Mouse (Mus musculus) yolk sac, embryonic 10.5 days (tissue): Measurements from ENCODE around the gene Hoxb4.

Experiments
- DNase-seq: peaks from one replicate; pipeline ENCODE4 v3.0.0-alpha.2; 2017; ENCODE audit warnings: low spot score

The Hoxb4 gene

DNA sequence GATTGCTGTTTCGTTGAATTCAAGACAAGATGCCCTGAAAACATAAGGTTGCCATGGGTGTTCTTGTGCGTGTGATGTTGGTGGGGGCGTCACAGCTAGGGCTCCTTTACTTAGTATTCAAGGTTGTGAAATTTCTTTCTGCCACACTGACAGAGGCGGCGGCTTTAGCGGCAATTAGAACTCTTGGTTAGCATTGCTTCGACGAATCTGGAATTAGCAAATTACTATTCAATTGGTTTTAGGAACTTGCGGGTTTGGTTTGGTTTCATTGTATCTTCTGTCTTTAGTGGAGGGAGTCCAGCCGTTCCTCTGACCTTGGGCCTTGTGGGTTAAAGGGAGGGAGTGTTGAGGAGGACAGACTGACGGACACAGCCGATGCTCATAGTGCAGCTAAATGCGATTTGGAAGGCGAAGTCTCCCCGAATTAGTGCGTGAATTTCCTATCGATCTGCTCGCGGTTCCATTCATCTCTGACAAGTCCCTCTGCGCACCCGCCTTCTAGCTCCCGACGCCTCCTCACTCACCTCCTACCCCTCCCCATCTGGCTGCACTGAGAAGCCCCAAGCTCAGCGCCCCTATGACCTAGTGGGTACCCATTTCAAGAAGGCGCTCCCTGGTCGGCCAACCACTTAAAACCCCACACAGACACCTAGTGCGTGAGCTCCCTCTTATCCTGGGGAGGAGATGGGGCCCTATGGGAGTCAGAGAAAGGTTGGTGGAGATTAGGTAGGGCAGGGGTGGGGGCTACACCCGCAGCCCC lies at the start of gene Hoxb4:
Gene Hoxb4 (plus strand): TSS at position 660 of the 760 bp plus-strand sequence.
- no peak for DNase-seq

DNA sequence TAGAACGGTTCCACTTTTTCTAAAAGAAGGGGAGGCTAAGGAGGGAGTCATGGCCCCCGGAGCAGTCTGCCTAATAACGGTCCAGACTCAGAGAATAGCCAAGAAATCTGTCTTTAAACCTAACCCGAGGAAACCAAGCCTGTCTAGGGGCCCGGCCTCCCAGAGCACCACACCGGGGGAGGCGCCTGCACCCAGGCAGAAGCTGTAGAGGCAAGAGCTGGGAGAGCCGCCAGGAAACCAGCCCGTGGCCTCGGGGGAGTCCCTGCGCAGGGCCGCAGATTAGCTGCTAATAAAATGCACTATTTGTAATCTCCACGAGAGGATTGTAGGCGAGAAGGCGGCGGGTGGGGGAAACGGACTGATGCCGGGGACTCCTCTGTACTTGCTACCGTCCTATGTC lies 48.2 kb upstream of the Hoxb4 start:
- DNase-seq: no peak

DNA sequence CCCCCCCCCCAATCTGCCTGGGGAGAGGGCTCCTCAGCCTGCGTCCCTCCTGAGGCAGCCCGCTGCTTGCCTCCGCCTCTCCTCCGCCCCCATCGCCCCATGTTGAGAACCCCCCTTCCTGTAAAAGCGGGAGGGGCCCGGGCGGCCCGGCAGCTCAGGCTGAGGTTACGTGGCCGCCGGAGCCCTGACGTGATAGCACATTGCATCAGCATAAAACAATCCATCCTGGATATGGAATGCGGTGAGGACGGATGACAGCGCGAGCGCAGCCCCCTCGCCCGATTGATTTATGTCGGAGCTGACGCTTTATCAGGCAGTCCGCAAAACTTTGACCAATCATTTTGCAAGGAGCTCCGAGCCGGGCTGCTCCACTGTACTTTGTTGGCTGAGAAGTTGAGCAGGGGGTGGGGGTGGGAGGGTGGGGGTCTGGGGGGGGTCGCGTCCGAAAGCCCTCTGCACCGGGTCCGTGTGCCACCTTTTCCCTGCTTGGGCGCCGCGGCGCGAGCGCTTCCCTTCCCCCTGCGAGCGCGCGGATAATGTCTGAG lies 47.0 kb upstream of the Hoxb4 start, which contains the start of gene Hoxb9:
Gene Hoxb9 (plus strand): TSS at position 462 of the 545 bp plus-strand sequence.
- DNase-seq: peak; percentile 71

DNA sequence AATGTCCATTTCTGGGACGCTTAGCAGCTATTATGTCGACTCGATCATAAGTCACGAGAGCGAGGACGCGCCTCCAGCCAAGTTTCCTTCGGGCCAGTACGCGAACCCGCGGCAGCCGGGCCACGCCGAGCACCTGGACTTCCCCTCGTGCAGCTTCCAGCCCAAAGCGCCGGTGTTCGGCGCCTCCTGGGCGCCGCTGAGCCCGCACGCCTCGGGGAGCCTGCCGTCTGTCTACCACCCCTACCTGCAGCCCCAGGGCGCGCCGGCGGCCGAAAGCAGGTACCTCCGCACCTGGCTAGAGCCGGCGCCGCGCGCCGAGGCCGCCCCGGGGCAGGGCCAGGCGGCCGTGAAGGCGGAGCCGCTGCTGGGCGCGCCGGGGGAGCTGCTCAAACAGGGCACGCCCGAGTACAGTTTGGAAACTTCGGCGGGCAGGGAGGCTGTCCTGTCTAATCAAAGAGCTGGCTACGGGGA lies 46.5 kb upstream of the Hoxb4 start:
- DNase-seq: peak; percentile 50

DNA sequence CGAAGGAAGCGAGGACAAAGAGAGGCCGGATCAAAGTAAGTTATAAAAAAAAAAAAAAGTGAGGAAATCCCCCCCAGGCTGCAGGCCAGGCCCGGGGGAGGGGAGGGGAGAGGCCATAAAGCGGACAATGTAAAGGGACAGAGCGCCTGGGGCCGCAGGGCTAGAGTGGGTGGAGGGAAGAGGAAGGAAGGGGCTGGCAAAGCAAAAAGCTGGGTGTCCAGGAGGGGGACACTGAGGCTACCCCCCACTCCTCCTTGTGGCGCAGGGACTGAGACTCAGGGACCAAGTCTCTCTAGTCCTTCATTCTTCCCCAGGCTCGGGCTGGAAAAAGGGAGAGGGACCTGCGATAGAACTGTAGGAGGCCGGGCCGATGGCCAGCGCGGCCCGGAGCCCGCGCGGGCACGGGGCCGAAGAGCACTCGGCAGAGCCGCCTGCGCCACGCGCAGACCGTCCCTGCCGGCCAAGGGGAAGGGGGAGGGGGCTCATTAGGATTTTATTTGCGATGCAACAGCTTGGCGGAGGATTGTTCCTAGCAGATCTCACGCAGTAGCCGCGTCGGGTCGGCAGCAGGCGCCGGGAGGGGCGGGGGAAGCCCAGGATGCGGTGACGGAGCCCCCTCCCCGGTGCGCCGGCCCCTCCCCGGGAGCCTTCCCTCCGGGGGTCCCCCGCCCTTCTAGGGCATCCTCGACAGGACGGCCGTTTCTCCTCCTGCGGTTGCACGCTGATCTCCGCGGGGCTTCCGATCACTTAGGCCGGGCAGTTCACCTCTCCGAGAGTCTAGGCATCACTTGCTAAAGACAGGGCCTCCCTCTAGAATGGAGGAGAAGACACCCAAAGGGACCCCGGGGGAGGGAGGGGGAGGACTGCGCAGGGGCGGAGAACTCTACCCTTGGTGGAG lies 45.8 kb upstream of the Hoxb4 start:
- peak; percentile 53 for DNase-seq

DNA sequence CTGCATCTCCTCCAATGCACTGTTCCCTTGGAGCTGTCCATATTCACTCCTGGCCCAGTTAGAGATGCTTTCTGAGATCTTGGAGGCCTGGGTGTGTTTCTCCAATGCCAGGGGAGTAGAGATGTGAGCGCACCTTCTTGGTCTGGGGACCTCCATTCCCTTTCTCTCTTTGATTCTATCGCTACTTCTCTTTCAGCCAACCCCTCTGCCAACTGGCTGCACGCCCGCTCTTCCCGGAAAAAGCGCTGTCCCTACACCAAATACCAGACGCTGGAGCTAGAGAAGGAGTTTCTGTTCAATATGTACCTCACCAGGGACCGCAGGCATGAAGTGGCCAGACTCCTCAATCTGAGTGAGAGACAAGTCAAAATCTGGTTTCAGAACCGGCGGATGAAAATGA lies 43.6 kb upstream of the Hoxb4 start:
- no peak for DNase-seq

DNA sequence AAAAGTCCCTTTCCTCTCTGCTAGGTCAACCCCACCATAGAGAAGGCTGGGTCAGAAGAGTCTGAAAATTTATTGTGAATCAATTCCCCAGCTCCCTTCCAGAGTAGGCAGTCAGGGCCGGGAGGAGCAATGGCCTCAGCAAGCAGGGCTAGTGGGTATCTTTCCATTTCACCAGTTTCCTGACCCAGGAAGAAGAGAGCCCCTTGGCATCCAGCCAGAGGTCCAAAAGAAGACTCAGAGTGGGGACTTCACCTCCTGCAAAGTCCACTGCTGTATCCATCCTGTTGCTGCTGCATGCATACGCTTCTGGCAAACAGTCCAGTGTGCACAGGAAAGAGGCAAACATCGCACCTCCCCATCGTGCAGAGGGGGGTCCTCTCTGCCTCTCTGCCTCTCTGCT lies 42.2 kb upstream of the Hoxb4 start:
- no peak for DNase-seq

DNA sequence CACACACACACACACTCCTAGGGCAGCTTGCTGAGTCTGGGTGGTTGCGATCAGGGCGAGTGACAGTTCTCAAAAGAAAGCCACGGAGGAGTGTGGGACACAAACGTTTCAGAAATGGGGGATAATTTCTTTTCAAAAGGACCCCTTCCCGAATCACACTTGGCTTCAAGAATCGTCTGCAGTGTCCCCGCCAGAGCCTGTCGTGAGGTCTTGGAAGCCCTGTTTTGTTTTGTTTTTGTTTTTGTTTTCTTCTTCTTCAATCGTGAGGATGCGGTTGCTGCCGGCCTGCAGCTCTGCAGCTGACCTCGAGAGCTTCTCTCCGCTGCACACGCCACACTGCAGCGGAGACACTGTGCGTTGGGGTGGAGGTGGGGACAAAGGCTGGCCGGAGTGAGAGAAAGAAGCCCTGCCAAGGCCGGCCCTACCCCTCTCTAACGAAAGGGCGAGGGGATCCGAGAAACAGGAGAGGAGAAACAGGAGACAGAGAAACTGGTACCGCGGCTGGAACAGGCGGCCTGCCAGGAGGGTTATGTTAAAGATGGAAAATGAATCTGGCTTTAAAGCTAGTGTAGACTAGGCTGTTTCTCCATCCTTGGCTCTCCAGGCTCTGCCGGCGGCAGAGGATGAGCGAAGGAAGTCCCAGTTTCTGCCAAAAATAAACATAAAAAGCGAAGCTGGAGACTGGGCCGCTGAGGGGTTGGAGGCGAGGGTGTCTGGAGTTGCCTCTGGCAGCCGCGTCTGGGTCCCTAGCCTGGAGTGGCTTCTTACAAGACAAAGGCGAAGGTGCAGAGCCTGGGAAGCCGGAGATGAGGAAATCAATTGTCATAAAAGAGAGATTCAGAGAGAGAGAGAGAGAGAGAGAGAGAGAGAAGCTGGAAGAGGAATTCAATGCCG lies 40.7 kb upstream of the Hoxb4 start:
- no peak for DNase-seq

DNA sequence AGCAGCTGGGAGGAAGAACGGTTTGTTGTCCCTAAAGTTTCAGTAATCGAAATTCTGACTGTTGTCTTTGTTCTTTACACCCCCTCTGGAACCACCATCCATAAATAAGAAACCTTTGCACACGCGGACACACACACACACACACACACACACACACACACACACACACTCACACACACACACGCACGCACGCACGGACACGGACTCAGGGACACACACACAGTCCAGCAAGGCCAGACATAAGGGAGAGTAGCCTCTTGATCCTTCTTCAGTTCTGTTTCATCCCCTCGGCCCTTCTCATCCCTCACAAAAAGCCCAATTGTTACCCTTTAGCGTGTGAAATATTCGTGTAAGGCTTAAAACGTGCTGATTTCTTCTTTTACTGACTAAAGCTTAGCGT lies 39.7 kb upstream of the Hoxb4 start:
- DNase-seq: no peak

DNA sequence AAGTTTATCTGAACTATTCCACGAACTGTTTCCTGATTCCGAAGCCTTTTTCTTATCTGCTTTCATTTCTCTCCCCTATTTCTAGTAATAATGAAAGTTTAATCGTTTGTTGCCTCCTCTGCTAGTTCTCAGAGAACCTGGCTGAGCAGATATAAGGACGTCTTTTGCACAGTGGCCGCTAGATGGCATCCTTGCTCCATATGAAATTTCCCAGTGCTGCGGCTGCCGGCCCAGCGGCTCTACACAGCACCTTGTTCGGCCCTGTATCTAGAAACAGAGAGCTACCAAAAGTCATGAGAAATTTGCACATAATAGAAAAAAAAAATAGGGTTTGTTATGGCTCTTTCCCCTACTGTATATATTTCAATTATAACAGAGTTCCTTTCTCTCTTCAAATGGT lies 39.3 kb upstream of the Hoxb4 start:
- no peak for DNase-seq

DNA sequence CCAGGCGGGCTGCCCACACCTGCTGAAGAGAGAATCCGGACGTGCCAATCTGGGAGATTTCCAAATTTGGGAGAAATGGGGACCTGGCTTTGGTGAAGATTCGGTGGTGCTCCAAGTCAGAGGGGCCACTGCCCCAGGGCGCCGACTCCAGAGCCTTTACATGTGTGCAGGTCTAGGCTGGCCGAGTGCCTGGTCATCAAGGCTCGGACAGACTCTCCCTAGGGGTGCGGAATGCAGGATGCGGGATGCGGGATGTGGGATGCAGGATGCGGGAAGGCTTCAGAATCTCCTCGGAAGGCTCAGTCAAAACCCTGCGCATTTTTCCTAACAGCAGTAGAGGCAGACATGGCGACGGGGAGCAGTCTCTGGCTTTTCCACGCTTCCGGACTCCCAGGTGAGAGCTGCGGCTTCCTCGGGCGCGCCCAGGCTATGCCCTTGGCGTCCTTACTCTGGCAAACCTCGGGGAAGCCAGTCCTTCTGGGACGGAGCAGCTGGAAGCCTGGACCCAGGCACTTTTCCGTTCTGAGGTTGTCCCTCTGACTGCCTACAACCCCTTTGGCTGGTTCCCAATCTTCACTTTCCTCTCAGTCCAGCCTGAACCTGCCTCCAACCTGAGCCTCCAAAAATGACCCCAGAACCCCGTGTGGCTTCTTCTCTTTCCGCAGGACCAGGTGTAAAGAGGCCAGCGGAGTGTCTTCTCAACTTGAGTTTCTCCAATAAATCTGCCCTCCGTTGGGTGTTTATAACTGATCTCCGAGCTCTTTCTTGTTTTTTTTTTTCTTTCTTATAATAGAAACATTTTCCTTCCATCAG lies 38.4 kb upstream of the Hoxb4 start:
- no peak for DNase-seq

DNA sequence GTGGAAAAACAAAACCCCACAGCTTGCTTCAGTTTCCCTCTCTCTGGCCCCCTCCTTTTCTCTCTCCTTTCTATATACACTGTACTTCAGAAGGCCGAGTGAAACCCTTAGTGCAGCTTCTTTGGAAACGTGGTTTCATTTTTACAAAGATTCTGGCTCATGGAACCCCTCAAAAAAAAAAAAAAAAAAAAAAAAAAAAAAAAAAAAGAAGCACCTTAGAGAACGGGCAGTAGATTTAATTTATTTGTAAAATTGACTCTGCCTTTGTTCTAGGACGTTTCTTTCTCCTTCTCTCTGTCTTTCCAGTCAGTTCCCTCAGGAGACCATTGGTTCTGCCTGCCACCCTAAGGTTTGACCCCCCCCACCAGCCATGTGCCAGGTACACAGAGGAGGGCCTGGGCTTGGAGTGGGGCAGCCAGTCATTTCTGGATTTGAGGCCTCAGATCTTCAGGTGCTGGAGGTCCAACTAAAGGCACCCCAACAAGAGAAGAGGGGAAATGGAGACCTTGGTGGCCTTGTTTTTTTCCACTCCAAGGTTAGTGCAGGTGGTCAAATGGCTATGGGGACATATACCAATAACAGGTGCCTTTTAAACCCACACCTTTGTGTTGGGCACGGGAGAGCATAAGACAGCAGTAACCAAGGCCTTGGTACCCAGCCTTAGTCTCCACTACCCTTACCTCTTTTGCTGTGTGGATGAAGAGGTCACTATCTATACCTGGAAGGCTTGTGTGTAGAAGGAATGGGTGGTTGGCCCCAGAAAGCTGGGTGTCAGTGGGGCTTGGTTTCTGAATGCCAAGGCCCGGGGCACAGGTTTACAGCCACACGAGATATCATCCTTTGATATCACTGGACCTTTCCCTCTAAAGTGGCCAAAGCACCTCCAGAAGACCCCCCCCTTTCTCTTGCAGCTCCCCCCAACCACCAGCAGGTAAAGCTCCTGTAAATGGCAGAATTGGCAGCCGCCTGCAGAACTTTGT lies 37.4 kb upstream of the Hoxb4 start:
- DNase-seq: no peak

DNA sequence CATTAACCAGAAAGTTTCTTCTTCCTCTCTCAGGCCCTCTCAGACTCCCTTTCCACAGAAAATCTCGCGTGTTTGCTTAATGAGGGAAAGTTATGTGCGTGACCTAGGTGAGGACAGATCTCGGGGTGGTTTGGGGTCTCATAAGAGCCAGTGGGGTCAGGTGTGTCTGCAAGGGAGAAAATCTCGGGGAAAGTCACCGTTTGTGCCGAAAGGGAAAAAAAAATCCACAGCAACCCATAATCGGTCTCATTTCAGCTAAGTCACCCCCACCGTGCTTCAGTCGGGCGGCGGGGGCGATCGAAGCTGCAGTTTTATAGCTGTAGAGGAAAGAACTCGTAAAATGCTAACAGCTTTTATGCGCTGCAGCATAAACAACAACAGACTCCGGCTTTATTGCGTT lies 36.7 kb upstream of the Hoxb4 start:
- no peak for DNase-seq

DNA sequence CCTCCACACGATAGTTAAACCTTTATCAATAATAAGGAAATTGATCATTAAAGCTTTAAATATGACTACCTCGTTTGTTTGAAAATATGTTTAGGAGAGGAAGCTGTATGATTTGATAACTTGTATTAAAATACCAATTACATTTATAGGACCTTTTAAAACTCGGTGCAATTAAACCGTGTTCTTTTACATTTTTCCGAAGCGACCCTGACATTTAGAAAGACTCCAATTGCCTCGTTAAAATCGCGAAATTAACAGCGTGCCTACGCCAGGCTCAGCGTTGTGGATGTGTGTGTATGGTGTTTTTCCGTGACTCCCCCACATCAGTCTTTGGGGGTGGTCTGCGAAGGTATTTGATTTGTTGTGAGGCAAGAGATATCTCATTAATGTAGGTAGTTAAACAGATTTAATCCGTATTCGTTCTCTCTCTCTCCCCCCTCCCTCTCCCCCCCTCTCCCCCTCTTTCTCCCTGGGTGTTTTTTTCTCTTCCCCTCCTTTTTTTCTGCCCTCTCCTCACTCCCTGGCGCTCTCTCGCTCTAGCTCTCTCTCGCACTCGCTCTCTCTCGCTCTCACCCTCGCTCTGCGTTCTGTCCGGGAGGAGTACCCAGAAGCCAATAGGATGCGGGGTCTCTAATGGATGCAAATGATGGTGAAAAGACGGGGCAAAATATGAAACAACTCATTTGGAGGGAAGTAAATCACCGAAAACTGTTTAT lies 36.1 kb upstream of the Hoxb4 start, which contains the start of gene Hoxb8:
Gene Hoxb8 (plus strand): TSS at position 51 of the 716 bp plus-strand sequence.
- DNase-seq: no peak

DNA sequence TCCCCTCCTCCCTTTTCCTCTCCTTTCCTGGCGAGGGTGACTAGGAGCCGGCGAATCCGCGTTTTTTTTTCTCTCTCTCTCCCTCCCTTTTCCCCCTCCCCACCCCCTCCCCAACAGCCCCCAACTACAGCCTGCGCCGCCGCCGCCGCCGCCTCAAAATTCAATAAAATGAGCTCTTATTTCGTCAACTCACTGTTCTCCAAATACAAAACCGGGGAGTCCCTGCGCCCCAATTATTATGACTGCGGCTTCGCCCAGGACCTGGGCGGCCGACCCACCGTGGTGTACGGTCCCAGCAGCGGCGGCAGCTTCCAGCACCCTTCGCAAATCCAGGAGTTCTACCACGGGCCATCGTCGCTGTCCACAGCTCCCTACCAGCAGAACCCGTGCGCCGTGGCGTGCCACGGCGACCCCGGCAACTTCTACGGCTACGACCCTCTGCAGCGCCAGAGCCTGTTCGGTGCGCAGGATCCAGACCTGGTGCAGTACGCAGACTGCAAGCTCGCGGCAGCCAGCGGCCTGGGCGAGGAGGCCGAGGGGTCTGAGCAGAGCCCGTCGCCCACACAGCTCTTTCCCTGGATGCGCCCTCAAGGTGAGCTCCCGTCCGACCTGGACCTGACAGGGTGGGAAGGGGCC lies 35.2 kb upstream of the Hoxb4 start:
- peak; percentile 56 for DNase-seq

DNA sequence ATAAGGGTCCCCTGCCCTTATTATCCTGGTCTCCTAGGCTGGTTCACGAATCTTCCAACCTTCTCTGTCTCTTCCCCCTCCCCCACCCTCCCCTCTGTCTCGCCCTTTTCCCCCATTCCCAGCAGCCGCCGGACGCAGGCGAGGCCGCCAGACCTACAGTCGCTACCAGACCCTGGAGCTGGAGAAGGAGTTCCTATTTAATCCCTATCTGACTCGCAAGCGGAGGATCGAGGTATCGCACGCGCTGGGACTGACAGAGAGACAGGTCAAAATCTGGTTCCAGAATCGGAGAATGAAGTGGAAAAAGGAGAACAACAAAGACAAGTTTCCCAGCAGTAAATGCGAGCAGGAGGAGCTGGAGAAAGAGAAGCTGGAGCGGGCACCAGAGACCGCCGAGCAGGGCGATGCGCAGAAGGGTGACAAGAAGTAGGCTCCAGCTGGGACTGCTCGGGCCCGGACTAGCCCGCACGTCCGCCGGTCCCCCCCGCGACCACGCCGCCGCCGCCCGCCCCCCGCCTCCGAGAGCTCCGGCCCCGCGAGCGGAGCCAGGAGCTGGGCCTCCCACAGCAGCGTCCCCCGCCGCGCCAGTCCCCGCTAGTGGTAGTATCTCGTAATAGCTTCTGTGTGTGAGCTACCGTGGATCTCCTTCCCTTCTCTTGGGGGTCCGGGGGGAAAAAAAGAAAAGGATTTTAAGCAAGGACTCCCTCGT lies 33.9 kb upstream of the Hoxb4 start:
- DNase-seq: peak; percentile 56
